ENCODE assay signal across 15 mouse cellular contexts in the genomic region with DNA sequence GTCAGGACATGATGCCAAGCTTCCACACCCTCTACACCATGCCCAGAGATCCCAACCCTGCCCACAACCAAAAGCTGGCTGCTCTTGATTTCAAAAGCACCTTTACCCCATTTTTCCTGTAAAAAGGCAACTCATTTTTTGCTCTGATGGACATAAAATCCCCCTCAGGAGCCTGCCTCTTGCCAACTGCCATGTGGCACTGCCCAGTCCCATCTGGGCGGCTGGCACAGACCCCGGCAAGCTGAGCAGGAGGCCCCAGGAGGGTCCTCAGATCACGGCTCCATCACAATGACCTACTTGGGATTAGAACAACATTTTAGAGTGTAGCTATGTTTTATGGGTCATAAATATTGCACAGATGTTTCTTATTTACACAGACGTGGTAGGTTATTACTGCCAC. TPM values are rescaled to one million over a fixed set of nuclear protein-coding genes. Genes with fewer than 3 reads are reported as not detected.
DNase-seq lines count a peak whose midpoint lies in the region; ATAC-seq lines count a peak whose summit lies in the region.
"Had no signal": no experiment of that assay in that cellular context is flagged by ENCODE, and none has a peak within 500 bp of the region (broad histone marks: within the 10 kb centered on the region; RNA-seq: fewer than 3 reads in every experiment).

No protein-coding gene starts in this region.

- H3K9me3 ChIP-seq in hindbrain, embryonic 13.5 days: no peaks in the 10 kb centered on the region
- H3K9me3 ChIP-seq in hindbrain, embryonic 10.5 days: no peaks in the 10 kb centered on the region
- H3K9me3 ChIP-seq in heart, embryonic 10.5 days: no peaks in the 10 kb centered on the region
- H3K9me3 ChIP-seq: heart, embryonic 15.5 days; stomach, embryonic 15.5 days had no signal

- peak overlapping the region; percentile 30; the same call in 1 of the 2 replicates for H3K27ac ChIP-seq in hindbrain, embryonic 13.5 days
- H3K27ac ChIP-seq in hindbrain, embryonic 10.5 days: no peak overlapping the region
- no peak overlapping the region for H3K27ac ChIP-seq in heart, embryonic 10.5 days
- H3K27ac ChIP-seq: kidney, postnatal 0 days; stomach, embryonic 15.5 days had no signal

- 0 out of 2 replicates have a peak, but pooled peaks cover 7% of the 10 kb centered on the region for H3K27me3 ChIP-seq in hindbrain, embryonic 13.5 days
- H3K27me3 ChIP-seq in hindbrain, embryonic 10.5 days (ENCODE audit: insufficient read depth, poor library complexity, severe bottlenecking): peaks cover 8% of the 10 kb centered on the region
- H3K27me3 ChIP-seq in heart, embryonic 10.5 days (ENCODE audit: insufficient read depth, poor library complexity, severe bottlenecking): no peaks in the 10 kb centered on the region
- H3K27me3 ChIP-seq: heart, embryonic 15.5 days; stomach, embryonic 15.5 days had no signal

- H3K9ac ChIP-seq in hindbrain, embryonic 13.5 days: no peak overlapping the region
- H3K9ac ChIP-seq: heart, embryonic 15.5 days; lung, embryonic 14.5 days; stomach, embryonic 15.5 days had no signal

- H3K4me2 ChIP-seq in hindbrain, embryonic 13.5 days: no peak overlapping the region
- H3K4me2 ChIP-seq: heart, embryonic 15.5 days; lung, embryonic 14.5 days; stomach, embryonic 15.5 days had no signal

- peaks cover 52% of the 10 kb centered on the region for H3K4me1 ChIP-seq in hindbrain, embryonic 13.5 days (replicated peaks)
- peaks cover 26% of the 10 kb centered on the region for H3K4me1 ChIP-seq in hindbrain, embryonic 10.5 days (replicated peaks)
- H3K4me1 ChIP-seq in heart, embryonic 10.5 days: 0 out of 2 replicates have a peak, but pooled peaks cover 4% of the 10 kb centered on the region

- no peak for DNase-seq in hindbrain, embryonic 10.5 days (ENCODE audit: low spot score)
- DNase-seq in right cerebral cortex, postnatal 4 days: peak; percentile 16
- no peak for DNase-seq in right cerebral cortex, postnatal 25 days
- peak; percentile 92 to 94 for DNase-seq in cerebellum, postnatal 25 days
- DNase-seq in heart, embryonic 10.5 days (ENCODE audit: low spot score): no peak
- DNase-seq in spleen, postnatal 14 days (ENCODE audit: low spot score in 2 of 2): no peak
- no peak for DNase-seq in layer of hippocampus, postnatal 25 days (ENCODE audit: extremely low spot score in 1 of 2, low spot score in 1 of 2)
- DNase-seq: lung, embryonic 14.5 days; thymus, postnatal 14 days had no signal

- no peaks in the 10 kb centered on the region for H3K36me3 ChIP-seq in hindbrain, embryonic 13.5 days
- no peaks in the 10 kb centered on the region for H3K36me3 ChIP-seq in hindbrain, embryonic 10.5 days
- H3K36me3 ChIP-seq in heart, embryonic 10.5 days: no peaks in the 10 kb centered on the region
- H3K36me3 ChIP-seq: heart, embryonic 15.5 days; stomach, embryonic 15.5 days had no signal

- H3K4me3 ChIP-seq in hindbrain, embryonic 13.5 days: no peak overlapping the region
- no peak overlapping the region for H3K4me3 ChIP-seq in hindbrain, embryonic 10.5 days
- H3K4me3 ChIP-seq in heart, embryonic 10.5 days: no peak overlapping the region
- H3K4me3 ChIP-seq: heart, embryonic 15.5 days; stomach, embryonic 15.5 days had no signal

- no peak; the same call in 1 of the 2 replicates for ATAC-seq in hindbrain, embryonic 13.5 days (ENCODE audit: low FRiP score)

- 53% methylated on average over 4 of the region's 4 CpGs for WGBS in hindbrain, embryonic 13.5 days
- WGBS in hindbrain, embryonic 10.5 days: 80% methylated on average over 4 of the region's 4 CpGs
- whole genome bisulfite sequencing in heart, embryonic 10.5 days: 79% methylated on average over 4 of the region's 4 CpGs

RNA-seq across cellular contexts. Expression of a gene that starts 22.3 kb away (rescaled TPM):
- 8.0 and 8.4 TPM in 2 replicates for polyA plus RNA-seq in hindbrain, embryonic 13.5 days (2015; fragmentation: Nextera tagmentation; extraction: Ambion mirVana)
- polyA plus RNA-seq in hindbrain, embryonic 10.5 days (2016; fragmentation: Nextera tagmentation; extraction: Ambion mirVana): 0.86 and 1.7 TPM in 2 replicates
- 0.31 and 0.51 TPM in 2 replicates for polyA plus RNA-seq in heart, embryonic 10.5 days (2016; fragmentation: Nextera tagmentation; extraction: Ambion mirVana)
- 10 to 100 TPM; 45.6 to 53.4 TPM for total RNA-seq in layer of hippocampus, postnatal 25 days (2021)
- total RNA-seq: MEL; monocyte, adult 5-6 weeks had no signal

Comparison
In these comparisons a context has a peak if more than half of its experiments do, and no peak if none do; other contexts are left out.
1. DNase-seq: peak in right cerebral cortex, postnatal 4 days (single experiment) and cerebellum, postnatal 25 days (2 of 2); none in hindbrain, embryonic 10.5 days (single experiment), right cerebral cortex, postnatal 25 days (single experiment), heart, embryonic 10.5 days (single experiment), spleen, postnatal 14 days (0 of 2) and layer of hippocampus, postnatal 25 days (0 of 2).